Mouse (Mus musculus): ENCODE results near the gene Bcl9l. TPM values are rescaled to one million over a fixed set of nuclear protein-coding genes. Genes with fewer than 3 reads are reported as not detected.

The Bcl9l gene
- polyA plus RNA-seq, 1 experiment from 2014 or later, result 16.1 TPM

- Histone ChIP-seq H3K4me2 (ENCODE audit: low read depth, low read length) (no peak overlapping the region), H3K4me3 (ENCODE audit: low read length) (no peak overlapping the region), H3K9me3 (ENCODE audit: control insufficient read depth, low read length) (no peaks in the 10 kb centered on the region), H3K9ac (ENCODE audit: low read length) (no peak overlapping the region), H3K27me3 (ENCODE audit: control insufficient read depth, insufficient read depth, low read depth, low read length) (no peaks in the 10 kb centered on the region), H3K4me1 (replicated peaks; ENCODE audit: control insufficient read depth, insufficient read depth, low read length) (no peaks in the 10 kb centered on the region), H3K36me3 (ENCODE audit: control insufficient read depth, insufficient read depth, low read length) (no peaks in the 10 kb centered on the region), H3K27ac (ENCODE audit: low read length) (no peak overlapping the region)
- ATAC-seq (ENCODE audit: low read depth), result no peak
- WGBS, result 64% methylated on average over 3 of the region's 3 CpGs
Observed at GRCm38 (mm10) chr9:44544986-44545385, 62.4 kb downstream of the Bcl9l start.

GRCm38 (mm10) chr9:44548412-44549152 lies 66.0 kb downstream of the Bcl9l start:
- Histone ChIP-seq H3K27me3 (ENCODE audit: control insufficient read depth, insufficient read depth, low read depth, low read length) (no peaks in the 10 kb centered on the region), H3K4me2 (ENCODE audit: low read depth, low read length) (no peak overlapping the region), H3K4me1 (replicated peaks; ENCODE audit: control insufficient read depth, insufficient read depth, low read length) (no peaks in the 10 kb centered on the region; the same call in 1 of the 2 replicates), H3K9me3 (ENCODE audit: control insufficient read depth, low read length) (no peaks in the 10 kb centered on the region), H3K27ac (ENCODE audit: low read length) (no peak overlapping the region), H3K36me3 (ENCODE audit: control insufficient read depth, insufficient read depth, low read length) (no peaks in the 10 kb centered on the region), H3K9ac (ENCODE audit: low read length) (no peak overlapping the region), H3K4me3 (ENCODE audit: low read length) (no peak overlapping the region)
- WGBS, result 85% methylated on average over 8 of the region's 8 CpGs
- ATAC-seq (ENCODE audit: low read depth), result no peak

DNA sequence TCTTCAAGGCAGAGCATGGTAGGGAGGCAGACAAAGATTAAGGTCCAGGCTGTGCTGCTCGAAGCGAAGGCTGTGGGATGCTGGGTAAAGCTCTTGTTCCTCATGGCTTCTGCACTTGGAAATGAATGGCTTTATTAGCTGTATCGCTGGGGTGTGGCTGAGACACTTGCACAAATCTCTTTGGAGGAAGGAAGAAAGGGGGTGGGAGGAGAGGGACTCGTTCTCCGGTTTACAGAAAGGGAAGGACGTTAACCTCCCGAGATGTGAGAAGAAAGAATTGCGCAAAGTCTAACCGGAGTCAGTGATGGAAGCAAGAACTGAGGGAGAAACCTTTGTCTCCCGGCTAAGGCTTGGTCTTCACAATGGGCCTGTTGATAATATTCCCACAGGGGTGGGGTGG lies 68.5 kb downstream of the Bcl9l start:
- Histone ChIP-seq H3K4me1 (replicated peaks; ENCODE audit: control insufficient read depth, insufficient read depth, low read length) (no peaks in the 10 kb centered on the region; the same call in 1 of the 2 replicates), H3K27ac (ENCODE audit: low read length) (no peak overlapping the region), H3K9me3 (ENCODE audit: control insufficient read depth, low read length) (no peaks in the 10 kb centered on the region), H3K4me3 (ENCODE audit: low read length) (no peak overlapping the region), H3K9ac (ENCODE audit: low read length) (no peak overlapping the region), H3K27me3 (ENCODE audit: control insufficient read depth, insufficient read depth, low read depth, low read length) (no peaks in the 10 kb centered on the region), H3K36me3 (ENCODE audit: control insufficient read depth, insufficient read depth, low read length) (no peaks in the 10 kb centered on the region), H3K4me2 (ENCODE audit: low read depth, low read length) (no peak overlapping the region)
- WGBS, result 80% methylated on average over 10 of the region's 10 CpGs
- ATAC-seq (ENCODE audit: low read depth), result no peak

- peak; percentile 84 for ATAC-seq (ENCODE audit: low read depth)
- H3K27ac ChIP-seq (ENCODE audit: low read length), result no peak overlapping the region
- WGBS, result 54% methylated on average over 8 of the region's 8 CpGs
- H3K4me1 ChIP-seq (replicated peaks; ENCODE audit: control insufficient read depth, insufficient read depth, low read length), result no peaks in the 10 kb centered on the region; the same call in 1 of the 2 replicates
- no peak overlapping the region for H3K4me3 ChIP-seq (ENCODE audit: low read length)
- H3K9me3 ChIP-seq (ENCODE audit: control insufficient read depth, low read length), result no peaks in the 10 kb centered on the region
- H3K27me3 ChIP-seq (ENCODE audit: control insufficient read depth, insufficient read depth, low read depth, low read length), result no peaks in the 10 kb centered on the region
- H3K36me3 ChIP-seq (ENCODE audit: control insufficient read depth, insufficient read depth, low read length), result no peaks in the 10 kb centered on the region
- H3K9ac ChIP-seq (ENCODE audit: low read length), result no peak overlapping the region
- H3K4me2 ChIP-seq (ENCODE audit: low read depth, low read length), result no peak overlapping the region
Observed at GRCm38 (mm10) chr9:44552161-44552560, 69.5 kb downstream of the Bcl9l start.

Other genes starting within 250 kb of the Bcl9l start
- gene Cbl, start 248.8 kb upstream of the Bcl9l start, polyA plus RNA-seq (2015; fragmentation: Nextera tagmentation; extraction: Ambion mirVana), result 15.3 and 15.5 TPM in 2 replicates
- gene Ccdc153, start 242.1 kb upstream of the Bcl9l start, polyA plus RNA-seq (2015; fragmentation: Nextera tagmentation; extraction: Ambion mirVana), result 7.3 and 14.3 TPM in 2 replicates
- 0.11 TPM in 1 of 2 replicates, not detected in the other for gene Pdzd3, start 231.4 kb upstream of the Bcl9l start, polyA plus RNA-seq (2015; fragmentation: Nextera tagmentation; extraction: Ambion mirVana)
- 9.5 and 10.4 TPM in 2 replicates for gene Nlrx1, start 214.2 kb upstream of the Bcl9l start, polyA plus RNA-seq (2015; fragmentation: Nextera tagmentation; extraction: Ambion mirVana)
- gene Abcg4, start 194.2 kb upstream of the Bcl9l start, polyA plus RNA-seq (2015; fragmentation: Nextera tagmentation; extraction: Ambion mirVana), result 1.4 and 2.1 TPM in 2 replicates
- gene Hinfp, start 177.2 kb upstream of the Bcl9l start, polyA plus RNA-seq (2015; fragmentation: Nextera tagmentation; extraction: Ambion mirVana), result 24.3 and 25.1 TPM in 2 replicates
- gene C2cd2l, start 162.5 kb upstream of the Bcl9l start, polyA plus RNA-seq (2015; fragmentation: Nextera tagmentation; extraction: Ambion mirVana), result 6.8 and 7.4 TPM in 2 replicates
- 38.0 and 42.3 TPM in 2 replicates for gene Dpagt1, start 156.8 kb upstream of the Bcl9l start, polyA plus RNA-seq (2015; fragmentation: Nextera tagmentation; extraction: Ambion mirVana)
- gene H2afx, start 148.1 kb upstream of the Bcl9l start, polyA plus RNA-seq (2015; fragmentation: Nextera tagmentation; extraction: Ambion mirVana), result 318 and 395 TPM in 2 replicates
- gene Hmbs, start 138.6 kb upstream of the Bcl9l start, polyA plus RNA-seq (2015; fragmentation: Nextera tagmentation; extraction: Ambion mirVana), result 110 and 117 TPM in 2 replicates
- 31.4 and 32.8 TPM in 2 replicates for gene Vps11, start 121.2 kb upstream of the Bcl9l start, polyA plus RNA-seq (2015; fragmentation: Nextera tagmentation; extraction: Ambion mirVana)
- gene Hyou1, start 103.3 kb upstream of the Bcl9l start, polyA plus RNA-seq (2015; fragmentation: Nextera tagmentation; extraction: Ambion mirVana), result 38.2 and 42.0 TPM in 2 replicates
- gene Slc37a4, start 86.0 kb upstream of the Bcl9l start, polyA plus RNA-seq (2015; fragmentation: Nextera tagmentation; extraction: Ambion mirVana), result 19.9 and 21.9 TPM in 2 replicates
- gene Rps25, start 75.7 kb upstream of the Bcl9l start, polyA plus RNA-seq (2015; fragmentation: Nextera tagmentation; extraction: Ambion mirVana), result 1,846 and 1,855 TPM in 2 replicates
- gene Trappc4, start 75.2 kb upstream of the Bcl9l start, polyA plus RNA-seq (2015; fragmentation: Nextera tagmentation; extraction: Ambion mirVana), result 131 and 135 TPM in 2 replicates
- gene Ccdc84, start 64.3 kb upstream of the Bcl9l start, polyA plus RNA-seq (2015; fragmentation: Nextera tagmentation; extraction: Ambion mirVana), result 32.5 TPM in 2 replicates
- not detected in 2 replicates for gene Foxr1, start 41.7 kb upstream of the Bcl9l start, polyA plus RNA-seq (2015; fragmentation: Nextera tagmentation; extraction: Ambion mirVana)
- gene Upk2, start 27.8 kb upstream of the Bcl9l start, polyA plus RNA-seq (2015; fragmentation: Nextera tagmentation; extraction: Ambion mirVana), result 1.8 and 2.0 TPM in 2 replicates
- 0.08 and 0.29 TPM in 2 replicates for gene Cxcr5, start 79.1 kb downstream of the Bcl9l start, polyA plus RNA-seq (2015; fragmentation: Nextera tagmentation; extraction: Ambion mirVana)
- 15.2 and 16.5 TPM in 2 replicates for gene Ddx6, start 122.1 kb downstream of the Bcl9l start, polyA plus RNA-seq (2015; fragmentation: Nextera tagmentation; extraction: Ambion mirVana)
- not detected in 2 replicates for gene Treh, start 190.4 kb downstream of the Bcl9l start, polyA plus RNA-seq (2015; fragmentation: Nextera tagmentation; extraction: Ambion mirVana)